Mouse (Mus musculus): ENCODE measurements at regions not wholly inside any gene's neighbourhood (a gene's known extent, or its start where the extent isn't known, plus 50 kb on each side); places are given as distances from the start of the nearest gene placed in this dataset.

DNA sequence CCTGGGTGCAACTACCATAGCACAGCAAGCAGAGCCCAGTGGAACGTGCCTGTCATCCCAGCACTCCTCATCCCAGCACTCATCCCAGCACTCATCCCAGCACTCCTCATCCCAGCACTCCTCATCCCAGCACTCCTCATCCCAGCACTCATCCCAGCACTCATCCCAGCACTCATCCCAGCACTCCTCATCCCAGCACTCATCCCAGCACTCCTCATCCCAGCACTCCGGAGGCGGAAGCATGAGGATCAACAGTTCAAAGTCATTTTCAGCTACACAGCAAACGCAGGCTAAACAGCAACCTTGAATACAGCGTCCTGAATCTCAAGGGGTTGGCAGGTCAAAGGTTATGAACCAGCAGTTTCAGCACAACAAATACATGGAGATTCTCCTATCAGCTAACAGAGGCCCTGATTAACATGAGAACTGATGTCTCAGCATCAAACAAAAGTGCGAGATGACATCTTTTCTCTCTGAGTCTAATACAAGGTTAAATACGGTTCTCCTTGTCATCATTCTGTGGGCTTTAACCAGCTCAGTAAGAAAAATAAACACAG, 211.8 kb downstream of the Pdcd6ip start:
- intact Hi-C loops (cut with DNase I): no loop called here

DNA sequence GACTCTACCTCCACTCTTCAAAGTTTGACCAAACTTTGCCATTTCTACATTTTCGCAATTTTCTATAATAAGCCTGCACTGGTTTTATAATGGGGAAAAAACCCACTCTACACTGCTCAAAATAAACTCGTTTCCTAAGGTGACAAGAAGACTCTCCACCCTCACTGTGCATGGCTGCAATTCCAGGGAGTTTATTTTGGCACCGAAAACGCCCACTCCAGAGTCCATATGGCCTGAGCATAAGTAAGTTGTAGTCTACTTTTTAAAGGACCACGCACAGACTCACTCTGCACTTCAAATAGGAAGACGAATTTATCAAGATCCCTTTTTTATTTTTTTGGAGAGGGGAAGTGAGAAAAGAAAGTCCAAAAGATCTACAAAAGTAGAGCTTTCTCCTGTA, 219.4 kb downstream of the Pdcd6ip start:
- intact Hi-C loops (cut with DNase I): no loop called here

DNA sequence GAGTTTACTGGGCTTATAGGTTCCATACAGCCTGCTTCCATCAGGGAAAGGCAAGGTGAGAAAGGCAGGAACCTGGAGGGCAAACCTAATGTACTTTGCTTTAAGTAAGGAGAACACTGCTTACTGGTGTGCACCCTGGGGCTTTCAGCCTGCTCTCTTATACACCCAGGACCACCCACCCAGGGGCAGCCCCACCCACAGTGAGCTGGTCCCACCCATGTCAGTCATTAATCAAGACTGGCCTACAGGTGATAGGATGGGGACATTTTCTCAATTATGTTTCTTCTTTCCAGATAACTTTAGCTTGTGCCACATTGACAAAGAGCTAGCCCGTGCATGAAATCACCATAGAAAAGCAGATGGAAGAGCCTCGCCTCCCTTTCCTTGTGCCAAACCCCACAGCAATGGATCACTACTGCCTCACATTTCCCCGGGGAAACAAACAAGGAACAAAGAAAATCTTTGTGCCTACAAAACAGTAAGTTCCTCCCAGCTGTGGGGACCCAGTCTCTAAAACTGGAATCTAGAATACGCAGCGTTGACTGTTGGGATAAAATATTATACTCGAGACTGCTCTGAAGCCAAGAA, 221.5 kb downstream of the Pdcd6ip start:
- intact Hi-C loops (cut with DNase I): no loop called here

DNA sequence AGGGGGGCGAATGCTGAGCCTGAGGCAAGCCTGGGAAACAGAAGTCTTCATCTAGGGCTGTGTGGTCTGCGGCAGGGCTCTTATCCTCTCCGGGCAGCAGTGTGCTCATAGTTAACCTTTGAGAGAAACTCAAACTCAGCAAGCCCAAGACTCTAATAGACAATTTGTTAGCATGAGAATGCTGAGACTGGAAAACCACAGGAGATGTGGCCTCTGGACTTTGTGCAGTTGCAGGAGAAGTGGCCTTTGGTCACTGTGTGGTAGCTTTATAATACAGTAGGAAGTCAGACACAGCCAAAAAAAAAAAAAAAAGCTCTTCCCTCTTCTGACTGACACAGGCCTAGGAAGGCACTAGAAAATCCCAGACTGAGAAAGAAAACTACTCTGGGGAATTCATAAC, 228.2 kb downstream of the Pdcd6ip start:
- intact Hi-C loops (cut with DNase I): no loop called here

GRCm38 (mm10) chr9:113478761-113479265, 229.2 kb downstream of the Pdcd6ip start:
- intact Hi-C loops (cut with DNase I): no loop called here

DNA sequence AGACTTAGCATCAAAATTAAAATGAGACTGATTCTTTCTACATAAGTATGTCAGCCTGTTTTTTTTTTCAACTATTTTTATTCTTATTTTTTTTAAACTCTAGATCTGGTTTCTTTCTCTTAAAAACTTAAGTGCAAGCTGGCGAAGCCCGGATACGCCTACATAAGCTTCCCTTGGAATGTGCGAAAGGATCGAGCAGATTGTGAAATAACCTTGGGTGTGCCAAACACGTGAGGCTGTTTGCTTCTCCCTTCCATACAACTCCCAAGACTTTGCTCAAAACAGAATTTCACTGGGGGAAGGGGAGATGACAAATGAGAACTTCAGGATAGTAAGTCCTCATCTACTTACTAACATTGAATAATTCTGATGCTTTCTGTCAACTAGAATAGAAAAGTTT, 236.3 kb downstream of the Pdcd6ip start:
- intact Hi-C loops (cut with DNase I): no loop called here

DNA sequence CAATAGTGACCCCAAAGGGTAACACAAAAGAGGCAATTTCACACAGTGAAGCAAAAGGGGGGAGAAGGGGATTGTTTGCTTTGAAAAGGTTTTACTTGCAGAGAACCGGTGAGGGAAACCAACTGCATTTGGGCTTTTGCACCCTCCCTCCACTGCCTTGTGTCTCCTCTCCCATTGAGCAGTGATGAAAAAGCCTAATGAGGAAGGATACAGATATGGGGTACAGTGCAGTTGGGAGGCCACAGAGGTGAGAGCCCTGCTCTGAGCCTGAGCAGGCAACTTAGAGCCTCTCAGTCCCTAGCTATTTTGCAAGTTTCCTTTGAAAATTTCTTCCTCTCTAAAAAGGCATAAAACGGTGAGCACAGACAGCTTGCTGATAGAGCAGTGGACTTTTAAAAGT, 245.2 kb downstream of the Pdcd6ip start:
- intact Hi-C loops (cut with DNase I): no loop called here

GRCm38 (mm10) chr9:113462267-113462887, 245.7 kb downstream of the Pdcd6ip start:
- intact Hi-C loops (cut with DNase I): no loop called here

GRCm38 (mm10) chr9:113459885-113460284, 248.2 kb downstream of the Pdcd6ip start:
- intact Hi-C loops (cut with DNase I): no loop called here

GRCm38 (mm10) chr9:113459221-113459620, 248.8 kb downstream of the Pdcd6ip start:
- intact Hi-C loops (cut with DNase I): no loop called here

GRCm38 (mm10) chr9:113458741-113459154, 249.3 kb downstream of the Pdcd6ip start:
- intact Hi-C loops (cut with DNase I): no loop called here

DNA sequence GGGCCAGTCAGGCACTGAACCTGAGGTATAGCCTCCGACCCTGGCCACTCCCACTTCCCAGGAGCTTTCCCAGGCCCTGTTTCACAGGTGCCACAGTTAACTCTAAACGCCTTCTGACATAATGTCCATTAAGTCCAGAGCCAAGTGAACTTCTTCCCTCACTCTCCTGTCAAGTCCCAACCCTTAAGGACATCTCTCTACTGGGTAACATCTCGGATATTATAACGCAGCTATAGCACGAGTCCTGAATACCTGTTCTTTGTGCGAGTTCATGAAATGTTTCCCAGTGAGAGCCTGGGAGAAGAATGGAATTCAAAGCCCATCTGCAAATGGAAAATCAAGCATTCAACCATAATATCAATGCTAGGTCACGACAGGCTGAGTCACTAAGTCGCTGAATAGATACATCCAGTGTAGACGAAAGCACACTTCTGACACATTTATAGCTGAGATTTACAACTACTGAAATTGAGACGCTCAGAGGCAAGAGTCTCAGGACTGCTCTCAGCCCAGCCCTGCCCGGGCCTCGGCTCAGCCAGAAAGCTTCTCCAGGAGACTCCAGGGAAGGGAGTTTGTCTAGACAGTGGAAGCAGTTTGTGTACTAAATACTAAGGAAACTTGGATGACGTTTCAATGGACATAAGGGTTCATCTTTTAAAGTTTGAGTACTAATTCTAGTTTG, 250.7 kb downstream of the Pdcd6ip start:
- intact Hi-C loops (cut with DNase I): no loop called here

DNA sequence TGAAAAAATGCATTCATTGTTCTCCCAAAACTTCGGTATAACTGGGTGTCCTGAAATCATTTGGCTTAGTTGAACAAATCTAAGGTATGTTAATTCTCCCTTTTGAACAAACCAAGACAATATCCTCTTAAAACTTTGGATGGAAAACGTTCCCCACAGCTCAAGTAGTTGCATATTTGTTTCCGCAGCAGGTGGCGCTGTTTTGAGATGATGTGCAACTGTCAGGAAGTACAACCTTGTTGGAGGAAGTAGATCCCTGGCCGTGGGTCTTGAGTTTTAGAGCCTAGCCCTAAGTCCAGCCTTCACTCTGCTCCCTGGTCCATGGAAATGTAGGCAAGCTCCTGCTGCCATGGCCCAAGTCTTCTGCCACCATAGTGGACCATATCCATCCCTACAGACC, 252.5 kb downstream of the Pdcd6ip start:
- intact Hi-C loops (cut with DNase I): no loop called here

- intact Hi-C loops (cut with DNase I): no loop called here
These were observed 254.8 kb downstream of the Pdcd6ip start for GRCm38 (mm10) chr9:113453231-113453630.

DNA sequence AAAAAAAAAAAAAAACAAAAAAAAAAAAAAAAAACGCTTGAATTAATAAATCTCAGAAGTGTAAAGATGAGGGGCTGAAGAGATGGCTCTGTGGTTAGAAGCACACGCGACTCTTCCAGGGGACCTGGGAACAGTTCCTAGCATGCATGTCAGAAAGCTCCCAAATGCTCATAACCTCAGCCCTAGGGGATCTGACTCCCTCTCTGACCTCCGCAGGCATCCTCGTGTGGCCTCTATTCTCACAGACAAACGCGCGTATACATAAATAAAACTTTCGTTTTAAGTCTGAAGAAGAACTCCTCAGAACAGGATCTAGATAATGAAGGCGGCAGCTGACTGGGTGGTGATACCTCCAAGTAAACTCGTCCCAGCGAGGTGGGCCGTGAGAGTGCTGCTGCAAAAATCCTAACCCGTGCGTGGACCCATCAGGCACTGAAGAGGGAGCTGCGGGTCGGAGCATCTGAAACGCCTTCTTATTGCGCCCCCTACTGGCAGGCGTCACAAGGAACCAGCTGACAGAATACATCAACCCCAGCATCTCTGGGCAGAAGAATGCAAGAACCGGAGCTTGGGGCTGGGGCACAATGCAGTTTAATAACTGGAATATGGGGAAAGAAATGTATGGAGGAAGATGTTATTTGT, 266.2 kb downstream of the Pdcd6ip start:
- intact Hi-C loops (cut with DNase I): no loop called here

GRCm38 (mm10) chr9:113438394-113438793, 269.7 kb downstream of the Pdcd6ip start:
- intact Hi-C loops (cut with DNase I): no loop called here

GRCm38 (mm10) chr9:113435921-113436320, 272.1 kb downstream of the Pdcd6ip start:
- intact Hi-C loops (cut with DNase I): no loop called here

DNA sequence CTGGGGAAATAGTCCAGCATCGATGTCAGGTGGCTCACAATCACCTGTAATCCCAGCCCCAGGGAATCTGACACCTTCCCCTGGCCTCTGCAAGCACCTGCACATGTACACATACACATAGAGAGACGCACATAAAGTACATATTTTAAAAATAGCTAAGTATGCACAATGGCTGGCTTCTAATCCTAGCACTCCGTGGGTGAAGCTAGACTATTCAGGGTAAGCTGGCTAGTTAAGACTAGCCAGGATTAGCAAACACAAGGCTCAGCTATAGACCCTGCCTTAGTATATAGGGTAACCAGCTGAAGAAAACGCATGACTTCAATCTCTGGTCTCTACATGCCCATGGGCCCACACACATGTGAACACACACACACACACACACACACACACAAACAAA, 274.6 kb downstream of the Pdcd6ip start:
- intact Hi-C loops (cut with DNase I): no loop called here

- intact Hi-C loops (cut with DNase I): no loop called here
These were observed 275.4 kb downstream of the Pdcd6ip start for GRCm38 (mm10) chr9:113432601-113433179.

DNA sequence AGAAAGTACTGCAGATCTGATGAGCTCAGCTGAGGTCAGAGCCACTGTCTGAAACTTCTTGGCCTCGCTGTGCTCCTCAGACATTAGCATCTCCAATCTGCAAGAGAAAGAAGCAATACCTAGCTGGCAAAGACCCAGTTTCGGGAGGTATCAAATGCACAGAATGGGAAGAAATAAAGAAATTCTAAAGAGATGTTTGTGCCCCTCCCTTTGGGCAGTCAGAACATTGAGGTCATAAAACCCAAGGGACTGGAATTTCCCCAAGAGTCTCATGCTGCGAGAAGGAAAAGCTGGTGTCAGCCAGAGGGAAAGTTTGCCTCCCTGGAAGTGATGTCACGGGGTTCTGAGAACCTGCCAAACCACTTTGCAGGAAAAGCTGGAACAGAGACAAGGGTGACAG, 277.6 kb downstream of the Pdcd6ip start:
- intact Hi-C loops (cut with DNase I): no loop called here

DNA sequence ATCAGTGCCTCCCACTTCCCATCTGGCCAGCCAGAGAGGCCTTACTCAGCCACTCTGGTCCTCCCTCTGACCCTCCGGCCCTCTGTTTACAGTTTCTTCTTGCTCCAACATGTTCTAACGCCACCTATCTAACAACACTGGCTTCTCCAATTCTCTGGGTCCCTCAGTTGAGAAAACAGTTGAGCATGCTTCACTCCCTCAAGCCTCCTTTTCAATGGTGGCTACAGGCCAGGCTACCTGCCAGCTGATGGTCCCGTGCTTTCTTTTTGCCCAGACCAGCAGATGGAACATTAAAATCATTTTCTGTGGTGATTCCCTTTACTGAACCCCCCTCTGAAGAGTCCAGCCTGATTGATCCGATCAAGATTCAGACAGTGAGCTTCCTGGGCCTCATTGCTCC, 280.8 kb downstream of the Pdcd6ip start:
- intact Hi-C loops (cut with DNase I): no loop called here

DNA sequence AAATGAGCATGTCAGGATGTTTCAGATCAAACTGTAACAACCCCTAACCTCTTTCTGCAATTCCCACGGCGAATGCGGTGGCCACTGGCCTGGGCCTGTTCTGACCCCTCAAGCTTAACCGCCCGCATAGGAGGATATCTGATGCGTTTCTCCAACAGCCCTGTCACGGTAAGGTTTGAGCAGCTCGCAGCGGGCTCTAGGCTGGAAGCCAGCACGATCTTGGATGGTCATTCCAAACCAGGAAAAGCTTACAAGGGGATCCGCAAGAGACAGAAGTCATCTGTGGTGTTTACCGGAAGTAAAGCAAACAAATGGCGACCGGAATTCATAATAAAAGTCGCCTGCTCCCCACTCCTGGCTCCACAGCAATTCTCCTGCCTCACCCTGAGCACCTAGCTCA, 281.7 kb downstream of the Pdcd6ip start:
- intact Hi-C loops (cut with DNase I): no loop called here

Data from adrenal gland (tissue).